8 mouse cellular contexts compared by ENCODE assay signal in the genomic region with DNA sequence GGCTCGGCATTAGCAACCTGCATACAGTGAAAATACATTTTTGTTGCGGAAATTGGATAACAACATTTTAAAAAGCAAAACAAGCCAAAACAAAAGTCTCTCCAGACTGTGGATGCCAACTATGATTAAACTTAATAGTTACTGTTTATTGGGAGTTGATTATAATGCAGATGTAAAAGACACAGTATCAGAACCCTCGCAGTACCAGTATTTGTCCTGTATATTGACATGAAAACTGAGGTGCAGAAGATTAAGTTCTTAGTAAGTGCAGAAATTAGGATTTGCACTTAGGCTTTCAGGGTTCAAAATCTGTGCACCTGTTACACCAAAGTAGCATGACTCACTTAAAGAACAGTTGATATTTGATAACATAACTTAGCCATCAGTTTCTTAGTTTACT. TPM values are rescaled to one million over a fixed set of nuclear protein-coding genes. Genes with fewer than 3 reads are reported as not detected.
DNase-seq lines count a peak whose midpoint lies in the region; ATAC-seq lines count a peak whose summit lies in the region.
"Had no signal": no experiment of that assay in that cellular context is flagged by ENCODE, and none has a peak within 500 bp of the region (broad histone marks: within the 10 kb centered on the region; RNA-seq: fewer than 3 reads in every experiment).

No protein-coding gene starts in this region.

- H3K4me1 ChIP-seq in lung, embryonic 16.5 days (replicated peaks; ENCODE audit: control insufficient read depth, insufficient read depth, low read length), result peaks cover 12% of the 10 kb centered on the region
- peaks cover 15% of the 10 kb centered on the region for H3K4me1 ChIP-seq in forebrain, embryonic 14.5 days (ENCODE audit: control insufficient read depth, insufficient read depth, low read length)
- peaks cover 16% of the 10 kb centered on the region for H3K4me1 ChIP-seq in limb, embryonic 15.5 days
- peaks cover 10% of the 10 kb centered on the region for H3K4me1 ChIP-seq in stomach, embryonic 15.5 days

- H3K27ac ChIP-seq in lung, embryonic 16.5 days (ENCODE audit: low read length), result no peak overlapping the region
- no peak overlapping the region for H3K27ac ChIP-seq in forebrain, embryonic 14.5 days (ENCODE audit: low read depth, low read length)
- H3K27ac ChIP-seq in limb, embryonic 15.5 days, result no peak overlapping the region
- H3K27ac ChIP-seq in stomach, embryonic 15.5 days, result no peak overlapping the region

- 30% methylated on average over 3 of the region's 3 CpGs for WGBS in lung, embryonic 16.5 days
- WGBS in forebrain, embryonic 14.5 days, result 27% methylated on average over 3 of the region's 3 CpGs
- 28% methylated on average over 3 of the region's 3 CpGs for WGBS in limb, embryonic 15.5 days
- WGBS in stomach, embryonic 15.5 days, result 36% methylated on average over 3 of the region's 3 CpGs

- no peak for ATAC-seq in lung, embryonic 16.5 days (ENCODE audit: low read depth)
- ATAC-seq in forebrain, embryonic 14.5 days, result no peak
- no peak for ATAC-seq in limb, embryonic 15.5 days (ENCODE audit: insufficient number of reproducible peaks, low FRiP score, low TSS enrichment, low read depth)
- no peak for ATAC-seq in stomach, embryonic 15.5 days (ENCODE audit: insufficient read depth, low FRiP score, low read depth)

- intact Hi-C loops in left cerebral cortex, postnatal 14 days (cut with DNase I), result loop anchor here (5.0 kb wide), 1 partner anchor 107 kb away; no protein-coding TSS in a partner anchor

- H3K27me3 ChIP-seq in lung, embryonic 16.5 days (ENCODE audit: control insufficient read depth, insufficient read depth, low read depth, low read length), result no peaks in the 10 kb centered on the region
- no peaks in the 10 kb centered on the region for H3K27me3 ChIP-seq in forebrain, embryonic 14.5 days (replicated peaks; ENCODE audit: control insufficient read depth, insufficient read depth, low read length)
- no peaks in the 10 kb centered on the region for H3K27me3 ChIP-seq in limb, embryonic 15.5 days
- no peaks in the 10 kb centered on the region for H3K27me3 ChIP-seq in stomach, embryonic 15.5 days (replicated peaks)

- H3K4me3 ChIP-seq in lung, embryonic 16.5 days (ENCODE audit: low read length), result peak overlapping the region; percentile 79
- peak overlapping the region; percentile 92 for H3K4me3 ChIP-seq in forebrain, embryonic 14.5 days (ENCODE audit: low read depth, low read length)
- H3K4me3 ChIP-seq in limb, embryonic 15.5 days, result peak overlapping the region; percentile 64
- peak overlapping the region; percentile 91 for H3K4me3 ChIP-seq in stomach, embryonic 15.5 days (replicated peaks)

- H3K9me3 ChIP-seq in lung, embryonic 16.5 days (ENCODE audit: control insufficient read depth, low read length), result no peaks in the 10 kb centered on the region
- no peaks in the 10 kb centered on the region for H3K9me3 ChIP-seq in forebrain, embryonic 14.5 days (replicated peaks; ENCODE audit: control insufficient read depth, low read length)
- no peaks in the 10 kb centered on the region for H3K9me3 ChIP-seq in limb, embryonic 15.5 days
- no peaks in the 10 kb centered on the region for H3K9me3 ChIP-seq in stomach, embryonic 15.5 days

- peak overlapping the region; percentile 85 for H3K9ac ChIP-seq in lung, embryonic 16.5 days (ENCODE audit: low read length)
- peak overlapping the region; percentile 93 for H3K9ac ChIP-seq in forebrain, embryonic 14.5 days (ENCODE audit: low read length)
- no peak overlapping the region for H3K9ac ChIP-seq in limb, embryonic 15.5 days
- no peak overlapping the region for H3K9ac ChIP-seq in stomach, embryonic 15.5 days

- DNase-seq in lung, postnatal 36 days, result no peak
- no peak for DNase-seq in forebrain, embryonic 14.5 days (ENCODE audit: low spot score)
- no peak for DNase-seq in left cerebral cortex, postnatal 14 days (ENCODE audit: low spot score in 2 of 2)
- no peak for DNase-seq in cerebellum, postnatal 36 days
- DNase-seq: adrenal gland, postnatal 10 days had no signal

- H3K4me2 ChIP-seq in lung, embryonic 16.5 days (ENCODE audit: low read depth, low read length), result peak overlapping the region; percentile 61
- peak overlapping the region; percentile 93 for H3K4me2 ChIP-seq in forebrain, embryonic 14.5 days (ENCODE audit: low read length)
- peak overlapping the region; percentile 94 for H3K4me2 ChIP-seq in limb, embryonic 15.5 days
- H3K4me2 ChIP-seq in stomach, embryonic 15.5 days, result peak overlapping the region; percentile 83

- H3K36me3 ChIP-seq in lung, embryonic 16.5 days (ENCODE audit: control insufficient read depth, insufficient read depth, low read length), result no peaks in the 10 kb centered on the region
- no peaks in the 10 kb centered on the region for H3K36me3 ChIP-seq in forebrain, embryonic 14.5 days (ENCODE audit: control insufficient read depth, insufficient read depth, low read length)
- H3K36me3 ChIP-seq in limb, embryonic 15.5 days, result no peaks in the 10 kb centered on the region
- no peaks in the 10 kb centered on the region for H3K36me3 ChIP-seq in stomach, embryonic 15.5 days

RNA-seq across cellular contexts. Expression of gene Tgfbr1, which starts 1.3 kb away (rescaled TPM):
- polyA plus RNA-seq in lung, embryonic 16.5 days (2015; fragmentation: Nextera tagmentation; extraction: Ambion mirVana), result 25.9 and 27.7 TPM in 2 replicates
- 43.1 and 43.9 TPM in 2 replicates for polyA plus RNA-seq in forebrain, embryonic 14.5 days (2014; fragmentation: Nextera tagmentation; extraction: Ambion mirVana)
- polyA plus RNA-seq in limb, embryonic 15.5 days (2015; fragmentation: Nextera tagmentation; extraction: Ambion mirVana), result 29.1 and 31.6 TPM in 2 replicates
- polyA plus RNA-seq in stomach, embryonic 15.5 days (2015; fragmentation: Nextera tagmentation; extraction: Ambion mirVana), result 24.3 and 29.8 TPM in 2 replicates
- 10 to 100 TPM; 16.8 to 19.3 TPM for total RNA-seq in left cerebral cortex, postnatal 14 days (2021)

Comparison
In these comparisons a context has a peak if more than half of its experiments do, and no peak if none do; other contexts are left out.
1. H3K9ac ChIP-seq: peak in lung, embryonic 16.5 days (single experiment) and forebrain, embryonic 14.5 days (single experiment); none in limb, embryonic 15.5 days (single experiment) and stomach, embryonic 15.5 days (single experiment).
2. Peak in every context shown above with its lines, with median percentiles within 50 percentile points of each other: H3K4me2 ChIP-seq and H3K4me3 ChIP-seq.